Mouse (Mus musculus): Measurements from ENCODE around the gene Hnrnpab.
A peak's percentile ranks its signal among the peaks of the same experiment; 100 is the strongest.

The Hnrnpab gene

GRCm38 (mm10) chr11:51602253-51602652, 4.4 kb downstream of the Hnrnpab start:
- DNase-seq = no peak

DNA sequence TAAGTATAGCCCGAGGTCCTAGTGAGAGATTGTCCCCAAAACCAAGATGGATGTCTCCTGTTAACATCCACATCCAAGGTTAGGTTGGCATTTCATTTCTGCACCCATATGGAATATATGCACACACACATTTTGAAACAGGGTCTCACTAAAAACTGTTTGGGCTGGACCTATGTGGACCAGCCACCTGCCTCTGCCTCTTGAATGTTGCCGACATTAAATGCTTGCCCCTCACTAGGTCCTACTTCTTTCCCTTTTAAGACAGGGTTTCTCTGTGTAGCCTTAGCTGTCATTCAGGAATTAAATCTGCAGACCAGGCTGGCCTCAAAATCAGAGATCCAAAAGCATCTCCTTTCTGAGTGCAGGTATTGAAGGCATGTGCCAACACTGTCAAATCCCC, 9.1 kb downstream of the Hnrnpab start:
- DNase-seq = no peak

DNA sequence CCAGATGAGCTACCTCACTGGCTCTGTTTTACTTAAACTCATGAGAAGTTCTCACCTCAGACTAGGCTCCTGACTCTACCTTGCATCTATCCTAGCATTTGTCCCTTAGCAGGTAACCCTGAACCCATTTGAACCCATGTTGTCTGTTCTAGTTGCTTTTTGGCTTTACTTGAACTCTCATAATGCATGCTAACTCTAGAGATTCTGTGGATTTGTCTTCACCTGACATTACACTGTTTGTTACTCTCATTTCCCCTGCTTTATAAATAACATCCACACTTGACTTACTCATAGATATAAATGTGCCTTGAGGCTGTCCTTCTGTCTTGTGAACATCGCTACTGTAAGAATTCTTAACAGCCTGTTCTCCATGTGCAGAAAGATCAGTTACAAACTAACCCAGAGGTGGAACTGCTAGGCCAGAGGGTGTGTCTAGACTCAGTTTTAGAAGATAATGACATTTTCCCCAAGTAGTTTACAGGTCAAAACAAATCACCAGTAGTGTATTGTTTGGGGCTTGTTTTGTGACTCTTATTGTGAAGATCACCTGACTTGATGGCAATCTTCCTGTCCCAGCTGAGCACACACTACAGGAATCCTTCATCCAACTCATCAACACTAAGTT, 11.1 kb downstream of the Hnrnpab start:
- no peak for DNase-seq

DNA sequence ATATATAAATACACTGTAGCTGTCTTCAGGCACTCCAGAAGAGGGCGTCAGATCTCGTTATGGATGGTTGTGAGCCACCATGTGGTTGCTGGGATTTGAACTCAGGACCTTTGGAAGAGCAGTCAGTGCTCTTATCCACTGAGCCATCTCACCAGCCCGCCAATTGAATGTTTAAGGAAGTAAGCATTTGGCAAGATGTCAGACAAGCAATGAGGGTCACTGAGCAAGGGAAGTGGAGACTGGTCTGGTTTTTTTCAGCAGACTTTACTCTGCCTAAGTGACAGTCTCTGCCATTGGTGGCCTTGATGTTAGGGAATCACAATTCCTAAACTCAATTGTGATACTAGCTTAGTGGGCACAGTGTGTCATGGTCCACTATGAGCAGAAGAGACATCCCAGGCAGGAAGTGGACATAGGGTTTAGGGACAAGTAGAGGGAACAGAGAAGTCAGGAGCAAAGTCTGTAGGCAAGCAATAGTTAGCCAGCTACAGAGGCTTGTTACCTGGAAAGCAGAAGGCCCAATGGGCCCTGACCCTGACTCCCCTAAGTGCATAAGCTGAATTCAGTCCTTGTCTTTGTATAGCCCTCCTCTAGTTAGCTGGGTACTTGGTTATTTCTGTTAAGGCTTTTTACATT, 11.8 kb downstream of the Hnrnpab start:
- DNase-seq = no peak

- DNase-seq = no peak
These were observed 12.8 kb downstream of the Hnrnpab start for GRCm38 (mm10) chr11:51593849-51594248.

- no peak for DNase-seq
These were observed 13.3 kb downstream of the Hnrnpab start for GRCm38 (mm10) chr11:51593368-51593767.

DNA sequence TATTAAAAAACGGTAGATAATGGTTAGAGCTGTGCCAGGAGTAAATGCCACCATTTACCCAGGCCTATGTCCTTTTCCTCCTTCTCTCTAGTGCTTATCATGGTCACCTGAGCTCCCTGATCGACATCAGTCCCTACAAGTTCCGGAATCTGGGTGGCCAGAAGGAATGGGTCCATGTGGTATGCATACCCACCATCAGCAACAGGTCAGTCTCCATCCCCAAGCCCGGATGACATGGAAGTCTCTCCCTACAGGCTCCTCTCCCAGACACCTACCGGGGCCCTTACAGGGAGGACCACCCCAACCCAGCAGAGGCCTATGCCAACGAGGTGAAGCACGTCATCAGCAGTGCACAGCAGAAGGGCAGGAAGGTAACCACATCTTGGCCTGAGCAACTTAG, 14.7 kb downstream of the Hnrnpab start:
- DNase-seq = no peak

DNA sequence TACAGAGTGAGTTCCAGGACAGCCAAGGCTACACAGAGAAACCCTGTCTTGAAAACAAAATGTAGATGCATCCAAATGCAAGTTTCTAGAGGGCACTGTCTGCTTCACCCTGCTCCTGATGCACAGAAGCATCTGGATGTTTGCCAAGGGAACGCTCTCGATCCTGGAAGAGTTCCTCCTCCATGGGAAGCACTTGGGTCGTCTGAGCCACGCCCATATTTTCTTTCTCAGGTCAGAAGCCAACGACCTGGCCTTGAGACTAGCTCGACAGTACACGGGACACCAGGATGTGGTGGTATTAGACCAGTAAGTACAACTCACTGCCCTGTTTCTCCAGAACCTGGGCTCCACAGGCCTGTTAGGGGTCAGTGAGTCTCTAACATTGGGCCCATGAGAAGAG, 15.5 kb downstream of the Hnrnpab start:
- DNase-seq = no peak

GRCm38 (mm10) chr11:51590002-51590401, 16.6 kb downstream of the Hnrnpab start:
- no peak for DNase-seq

- no peak for DNase-seq
These were observed 17.8 kb downstream of the Hnrnpab start for GRCm38 (mm10) chr11:51588833-51589232.

DNA sequence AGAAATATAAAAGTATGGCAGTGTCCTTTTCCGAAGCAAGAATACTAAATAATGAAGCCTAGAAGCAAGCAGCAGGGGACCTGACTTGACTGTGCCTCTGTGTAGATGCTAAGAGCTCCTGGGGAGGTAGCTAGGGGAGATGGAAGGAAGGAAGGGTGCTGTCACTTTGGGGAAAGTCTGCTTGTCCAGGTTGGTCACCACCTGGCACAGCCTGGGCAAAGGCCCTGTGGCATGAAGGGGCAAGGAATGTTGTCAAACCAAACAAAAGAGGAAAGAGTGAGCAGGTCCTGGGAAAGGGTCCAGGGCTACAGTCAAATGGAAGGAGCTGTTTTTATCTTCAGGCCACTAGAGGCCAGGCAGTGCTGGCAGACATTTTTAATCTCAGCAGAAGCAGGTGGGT, 19.6 kb downstream of the Hnrnpab start:
- no peak for DNase-seq

DNA sequence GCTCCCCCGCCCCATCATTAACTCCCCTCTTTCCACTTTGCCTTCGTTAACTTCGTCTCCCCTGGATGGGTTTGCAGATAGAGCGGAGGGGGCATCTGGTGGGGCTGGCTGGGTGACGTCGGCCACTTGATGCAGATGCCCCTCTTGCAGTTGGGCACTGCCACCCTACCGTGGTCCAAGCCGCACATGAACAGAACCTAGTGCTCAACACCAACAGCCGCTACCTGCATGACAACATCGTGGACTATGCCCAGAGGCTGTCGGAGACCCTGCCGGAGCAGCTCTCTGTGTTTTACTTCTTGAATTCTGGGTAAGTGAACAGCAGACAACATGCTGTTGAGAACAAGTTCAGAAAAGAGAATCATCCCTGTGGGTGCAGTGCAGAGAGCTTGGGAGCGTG, 20.2 kb downstream of the Hnrnpab start:
- DNase-seq = no peak

DNA sequence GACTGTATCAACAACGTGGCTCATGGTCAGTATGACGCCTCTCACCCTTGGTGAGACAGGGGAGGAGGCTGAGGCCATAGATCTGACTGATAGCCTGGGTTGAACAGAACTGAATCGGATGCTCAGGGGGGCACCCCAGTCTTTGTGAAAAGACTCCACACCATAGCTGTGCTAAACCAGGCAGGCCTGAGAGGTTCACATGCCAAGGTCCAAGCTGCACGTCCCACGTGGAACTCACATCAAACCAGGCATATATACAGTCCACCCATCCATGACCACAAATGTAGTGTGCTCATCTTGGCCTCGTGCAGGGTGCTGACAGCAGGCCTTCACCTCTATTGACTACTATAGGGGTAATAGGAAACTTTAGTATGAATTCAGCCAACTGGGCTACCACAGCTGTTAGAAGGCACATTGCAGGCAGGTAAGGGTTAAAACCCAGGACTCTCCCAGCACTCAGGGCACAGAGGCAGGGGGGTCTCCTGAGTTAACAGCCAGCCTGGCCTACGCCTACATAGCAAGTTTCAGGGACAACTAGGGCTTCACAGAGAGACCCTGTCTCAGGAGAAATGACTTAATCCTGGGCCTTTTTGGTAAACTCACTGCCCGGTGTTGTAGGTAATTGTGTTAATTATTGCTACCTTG, 20.9 kb downstream of the Hnrnpab start:
- DNase-seq = no peak

GRCm38 (mm10) chr11:51584431-51585248, 22.0 kb downstream of the Hnrnpab start, which contains the start of gene Phykpl:
TSS of gene Phykpl (plus strand) at chr11:51584757.
- peak; percentile 97 for DNase-seq

DNA sequence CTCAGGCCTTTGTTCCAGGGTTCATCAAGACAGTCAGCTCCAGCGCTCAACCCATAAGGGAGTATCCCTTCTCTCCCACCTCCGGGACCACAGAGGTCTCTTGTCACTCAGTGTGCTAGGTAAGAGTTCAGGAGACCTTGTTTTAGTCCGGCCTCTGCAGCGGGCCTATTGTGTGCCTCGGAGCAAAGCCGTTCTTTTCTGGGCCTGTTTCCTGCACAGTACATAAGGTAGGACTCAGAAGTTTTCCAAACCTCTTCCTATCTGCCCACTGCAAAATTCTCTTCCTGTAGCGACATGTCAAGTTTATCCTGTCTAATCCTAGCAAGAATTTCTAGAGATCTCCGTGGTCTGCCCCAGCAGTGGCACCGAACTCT, 22.6 kb downstream of the Hnrnpab start:
- no peak for DNase-seq

GRCm38 (mm10) chr11:51582713-51583112, 23.9 kb downstream of the Hnrnpab start:
- peak; percentile 83 to 87 for DNase-seq

GRCm38 (mm10) chr11:51579024-51579423, 27.6 kb downstream of the Hnrnpab start:
- no peak for DNase-seq

DNA sequence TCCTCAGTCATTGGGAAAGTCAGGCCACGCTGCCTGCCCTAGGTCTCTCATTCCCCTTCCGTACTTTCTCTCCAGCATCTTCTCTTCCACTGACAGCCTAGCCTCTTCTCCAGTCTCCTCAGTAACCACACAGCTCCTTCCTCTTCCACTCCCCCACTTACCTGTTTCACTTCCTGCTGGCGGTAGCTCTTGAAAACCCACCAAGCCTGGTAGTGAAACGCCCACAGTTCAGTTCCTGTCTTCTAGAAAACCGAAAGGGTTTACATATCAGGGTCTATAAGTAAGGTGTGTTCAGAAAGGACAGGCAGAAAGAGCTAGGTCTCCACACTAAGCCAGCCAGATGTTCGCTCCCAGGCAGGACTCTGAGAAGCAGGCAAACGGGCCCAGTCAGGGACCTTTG, 29.1 kb downstream of the Hnrnpab start:
- peak; percentile 66 to 74 for DNase-seq

- DNase-seq = no peak
These were observed 30.2 kb downstream of the Hnrnpab start for GRCm38 (mm10) chr11:51576454-51576853.

DNA sequence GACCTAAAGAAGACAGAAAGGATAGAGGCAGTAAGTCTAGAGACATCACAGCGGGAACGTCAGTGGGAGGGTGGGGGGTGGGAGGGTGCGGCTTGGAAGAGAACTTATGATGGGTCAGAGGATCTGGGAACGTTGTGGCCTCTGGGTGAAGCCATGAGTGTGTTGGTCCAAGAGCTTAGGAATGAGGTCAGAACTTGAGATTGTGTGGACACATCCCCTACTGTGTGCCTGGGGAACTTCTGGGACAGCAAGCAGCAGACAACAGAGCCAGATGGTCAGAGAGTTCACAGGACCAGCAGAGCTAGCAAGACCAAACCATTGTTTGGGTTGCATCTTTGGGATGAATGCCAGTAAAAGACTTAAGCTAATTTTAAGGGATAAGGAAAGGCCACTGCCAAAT, 37.8 kb downstream of the Hnrnpab start:
- DNase-seq = no peak

DNA sequence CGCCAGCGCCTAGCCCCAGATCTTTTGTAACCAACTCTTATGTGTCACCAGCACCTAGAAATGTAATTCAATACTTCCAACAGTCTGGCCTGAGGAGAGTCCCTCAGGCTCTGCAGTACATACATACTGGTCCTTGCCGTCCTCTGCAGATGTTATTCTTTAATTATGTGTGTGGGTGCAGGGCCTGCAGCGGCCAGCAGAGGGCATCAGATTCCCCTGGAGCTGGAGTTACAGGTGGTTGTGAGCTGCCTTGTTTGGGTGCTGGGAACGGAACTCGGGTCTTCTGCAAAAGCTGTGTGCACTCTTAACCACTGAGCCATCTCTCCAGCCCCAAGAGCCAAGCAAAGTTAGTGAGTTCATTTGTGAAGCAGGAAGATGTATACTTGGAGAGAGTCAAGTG, 40.7 kb downstream of the Hnrnpab start:
- peak; percentile 41 to 46 for DNase-seq

DNA sequence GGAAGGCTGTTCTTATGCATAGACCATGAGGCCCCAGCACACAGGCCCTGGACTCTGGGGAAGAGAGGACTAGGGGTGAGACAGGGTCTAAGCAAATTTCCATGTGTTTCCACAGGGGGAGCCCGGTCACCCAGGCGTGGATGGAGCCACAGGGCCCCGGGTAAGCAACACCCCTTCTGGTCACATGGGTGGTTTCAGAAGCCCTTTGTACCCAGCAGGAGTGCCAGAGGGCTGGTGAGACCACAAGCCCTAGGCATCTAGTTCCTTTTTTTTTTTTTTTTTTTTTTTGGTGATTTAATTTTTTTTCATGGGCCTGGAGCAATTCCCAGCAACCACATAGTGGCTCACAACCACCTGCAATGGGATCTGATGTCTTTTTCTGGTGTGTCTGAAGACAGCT, 41.6 kb downstream of the Hnrnpab start:
- DNase-seq = peak; percentile 43 to 48

DNA sequence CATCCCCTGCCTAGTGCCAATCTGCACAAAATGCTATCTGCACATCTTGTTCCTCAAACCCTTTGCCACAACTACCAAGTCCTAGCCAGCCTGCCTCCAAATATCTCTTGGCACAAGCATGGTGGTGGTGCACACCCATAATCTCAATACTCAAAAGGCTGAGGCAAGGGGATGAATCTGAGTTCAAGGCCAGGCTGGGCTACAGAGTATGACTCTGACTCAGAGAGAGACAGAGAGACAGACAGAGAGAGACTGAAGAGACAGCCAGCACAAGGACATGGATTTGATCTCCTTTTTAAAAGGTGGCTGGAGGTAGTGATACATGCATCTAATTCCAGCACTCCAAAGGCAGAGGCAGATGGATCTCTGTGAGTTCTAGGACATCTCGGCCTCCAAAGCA, 43.4 kb downstream of the Hnrnpab start:
- DNase-seq = no peak

DNA sequence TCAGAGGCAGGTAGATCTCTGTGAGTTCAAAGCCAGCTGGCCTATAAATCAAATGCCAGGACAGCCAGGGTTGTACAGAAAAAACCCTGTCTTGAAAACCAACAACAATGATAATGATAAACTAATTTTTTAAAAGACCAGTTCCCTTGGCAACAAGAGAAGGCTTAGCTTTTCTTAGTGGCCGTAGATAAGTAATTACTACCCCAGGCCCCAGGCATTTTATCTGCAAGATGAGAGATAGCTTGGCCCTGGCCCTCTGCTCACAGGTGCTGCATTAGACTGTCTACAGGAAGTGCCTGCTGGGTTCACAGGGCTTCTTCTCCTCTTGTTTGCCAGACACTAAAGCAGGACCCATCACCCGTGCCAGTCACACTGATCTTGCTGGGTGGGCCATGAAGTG, 51.6 kb downstream of the Hnrnpab start:
- no peak for DNase-seq

All from B cell, adult 2 months (primary cell).